Comparison of ENCODE assay signal across 13 mouse cellular contexts in genomic region chr7:101965606-101966005, GRCm38 (mm10). TPM values are rescaled to one million over a fixed set of nuclear protein-coding genes. Genes with fewer than 3 reads are reported as not detected.
A peak's percentile ranks its signal among the peaks of the same experiment; 100 is the strongest.
DNase-seq lines count a peak whose midpoint lies in the region; ATAC-seq and TF ChIP-seq lines count a peak whose summit lies in the region.
"Had no signal": no experiment of that assay in that cellular context is flagged by ENCODE, and none has a peak within 500 bp of the region (broad histone marks: within the 10 kb centered on the region; RNA-seq: fewer than 3 reads in every experiment).

No protein-coding gene starts in this region.

- no peaks in the 10 kb centered on the region for H3K9me3 ChIP-seq in CH12.LX (replicated peaks; ENCODE audit: low read length)
- H3K9me3 ChIP-seq in intestine, embryonic 15.5 days, result no peaks in the 10 kb centered on the region
- H3K9me3 ChIP-seq: limb, embryonic 13.5 days had no signal

- TF ChIP-seq RAD21 in CH12.LX (IDR thresholded peaks at IDR 0.05; ENCODE audit: low read depth, low read length), result no peak

- H3K4me2 ChIP-seq in CH12.LX (ENCODE audit: insufficient read depth, low read depth, poor library complexity, severe bottlenecking), result no peak overlapping the region
- no peak overlapping the region for H3K4me2 ChIP-seq in intestine, embryonic 15.5 days (replicated peaks)
- H3K4me2 ChIP-seq: limb, embryonic 13.5 days; midbrain, embryonic 11.5 days had no signal

- in situ Hi-C loops in CH12.LX (cut with MboI; ENCODE audit: low pct_ligation_motif_present, low pct_unique_long_range_greater_than_20kb, low sequenced_read_pairs), result no loop called here

- dilution Hi-C loops in CH12.LX (cut with MboI; ENCODE audit: extremely low pct_ligation_motif_present, extremely low pct_unique_long_range_greater_than_20kb, low sequenced_read_pairs), result no loop called here

- peaks cover 0 to 57% of the 10 kb centered on the region in 2 experiments; a peak in 3 of 4 replicates for H3K4me1 ChIP-seq in CH12.LX (ENCODE audit: control insufficient read depth in 1 of 2, insufficient read depth in 2 of 2)
- H3K4me1 ChIP-seq in intestine, embryonic 15.5 days (replicated peaks), result peaks cover 13% of the 10 kb centered on the region

- no peaks in the 10 kb centered on the region for H3K27me3 ChIP-seq in CH12.LX (replicated peaks)
- H3K27me3 ChIP-seq in intestine, embryonic 15.5 days (replicated peaks), result no peaks in the 10 kb centered on the region
- H3K27me3 ChIP-seq: limb, embryonic 13.5 days had no signal

- no peaks in the 10 kb centered on the region for H3K36me3 ChIP-seq in CH12.LX (replicated peaks in 1 of 2; ENCODE audit: control insufficient read depth in 1 of 2, insufficient read depth in 1 of 2, low read length in 1 of 2)
- no peaks in the 10 kb centered on the region for H3K36me3 ChIP-seq in intestine, embryonic 15.5 days
- H3K36me3 ChIP-seq: limb, embryonic 13.5 days had no signal

- no peak overlapping the region for H3K9ac ChIP-seq in CH12.LX (ENCODE audit: insufficient read depth, low read depth)
- no peak overlapping the region for H3K9ac ChIP-seq in intestine, embryonic 15.5 days
- H3K9ac ChIP-seq: limb, embryonic 13.5 days had no signal

- peak; percentile 43 for DNase-seq in CD4-positive, CD25-positive, alpha-beta regulatory T cell, adult 2 months (ENCODE audit: low read depth, low spot score)
- DNase-seq in CH12.LX (ENCODE audit: extremely low read depth), result peak; percentile 27
- DNase-seq in gastrocnemius, adult 8-10 months (ENCODE audit: low spot score in 2 of 2), result no peak
- DNase-seq in kidney, postnatal 25 days, result no peak
- DNase-seq: gastrocnemius, postnatal 36 days; heart, postnatal 14 days had no signal

- TF ChIP-seq EP300 in CH12.LX (IDR thresholded peaks at IDR 0.05; ENCODE audit: low read length), result no peak

- H3K27ac ChIP-seq in CH12.LX (ENCODE audit: insufficient read depth, low read depth), result no peak overlapping the region
- no peak overlapping the region for H3K27ac ChIP-seq in intestine, embryonic 15.5 days
- H3K27ac ChIP-seq: limb, embryonic 13.5 days had no signal

- no peak for ATAC-seq in CD4-positive, CD25-positive, alpha-beta regulatory T cell, adult 4 months
- ATAC-seq in erythroblast, adult 5-6 weeks (replicated peaks; ENCODE audit: low FRiP score, poor library complexity, severe bottlenecking), result peak; percentile 73
- peak; percentile 50; the same call in 1 of the 2 replicates for ATAC-seq in megakaryocyte, adult 5-6 weeks (ENCODE audit: poor library complexity, severe bottlenecking)
- no peak for ATAC-seq in intestine, embryonic 15.5 days
- ATAC-seq: intestine, embryonic 16.5 days had no signal

- H3K4me3 ChIP-seq in CH12.LX (replicated peaks in 1 of 3; ENCODE audit: low read depth in 2 of 3, low read length in 2 of 3, poor library complexity in 1 of 3), result no peak overlapping the region
- H3K4me3 ChIP-seq in intestine, embryonic 15.5 days (replicated peaks), result no peak overlapping the region
- H3K4me3 ChIP-seq: limb, embryonic 13.5 days had no signal

- 49% methylated on average over 2 of the region's 2 CpGs for WGBS in intestine, embryonic 15.5 days

- no peak for TF ChIP-seq POLR2A in CH12.LX (IDR thresholded peaks at IDR 0.05; ENCODE audit: low read depth, low read length)

- no peak for TF ChIP-seq CTCF in CH12.LX (conservative IDR thresholded peaks at IDR 0.05 in 1 of 2, IDR thresholded peaks at IDR 0.05 in 1 of 2; ENCODE audit: low read depth in 2 of 2, low read length in 2 of 2)

- no peaks in the 10 kb centered on the region; the same call in 1 of the 2 replicates for H3K79me2 ChIP-seq in CH12.LX (replicated peaks; ENCODE audit: control insufficient read depth, extremely low read depth, insufficient read depth, poor library complexity, severe bottlenecking)

TF ChIP-seq in CH12.LX, 34 proteins besides CTCF, POLR2A, EP300 and RAD21:
- no peak for TF ChIP-seq POLR2AphosphoS2 (IDR thresholded peaks at IDR 0.05; ENCODE audit: low read depth, low read length)
- no peak for TF ChIP-seq ZKSCAN1 (IDR thresholded peaks at IDR 0.05; ENCODE audit: borderline replicate concordance, low read depth, low read length)
- no peak for TF ChIP-seq E2F4 (IDR thresholded peaks at IDR 0.05; ENCODE audit: insufficient replicate concordance, low read depth, low read length)
- TF ChIP-seq MXI1 (IDR thresholded peaks at IDR 0.05; ENCODE audit: low read depth, low read length), result no peak
- TF ChIP-seq ZMIZ1 (IDR thresholded peaks at IDR 0.05; ENCODE audit: low read depth, low read length), result no peak
- no peak for TF ChIP-seq CHD1 (IDR thresholded peaks at IDR 0.05; ENCODE audit: low read depth, low read length)
- no peak for TF ChIP-seq GABPA (IDR thresholded peaks at IDR 0.05; ENCODE audit: insufficient replicate concordance, low read depth, low read length)
- TF ChIP-seq KAT2A (IDR thresholded peaks at IDR 0.05; ENCODE audit: insufficient replicate concordance, low read length), result no peak
TF ChIP-seq in CH12.LX: peak in this region for 0.

RNA-seq across cellular contexts. Expression of gene Numa1, which starts 31.7 kb away (rescaled TPM):
- 10 to 100 TPM; 66.0 to 83.2 TPM for polyA plus RNA-seq in CD4-positive, CD25-positive, alpha-beta regulatory T cell, adult 4 months (2017; shearing (Covaris generic))
- total RNA-seq in CH12.LX (2012; rRNA removed), result 56.4 and 57.6 TPM in 2 replicates
- total RNA-seq in CH12.LX (2014; rRNA removed), result 38.0 and 38.2 TPM in 2 replicates
- polyA plus RNA-seq in CH12.LX (2012; ENCODE audit: insufficient read length, low read depth), result 75.7 and 79.5 TPM in 2 replicates
- 22.3 and 42.0 TPM in 2 replicates for total RNA-seq in erythroblast, adult 5-6 weeks (2015; ENCODE audit: low replicate concordance)
- 64.5 and 110 TPM in 2 replicates for total RNA-seq in erythroblast, adult 5-6 weeks (2017; ENCODE audit: low replicate concordance)
- total RNA-seq in megakaryocyte, adult 5-6 weeks (2015), result 71.4 and 82.2 TPM in 2 replicates
- total RNA-seq in megakaryocyte, adult 5-6 weeks (2017), result 122 and 139 TPM in 2 replicates
- 54.6 and 55.5 TPM in 2 replicates for polyA plus RNA-seq in intestine, embryonic 15.5 days (2015; fragmentation: Nextera tagmentation; extraction: Ambion mirVana)
- total RNA-seq in gastrocnemius, adult 8-10 months (2022), result 10 to 100 TPM; 46.9 to 56.4 (median 51.8) TPM

RNA-seq across cellular contexts. Expression of gene Lrrc51, which starts 31.9 kb away (rescaled TPM):
- 1 to 10 TPM; 4.8 to 6.1 TPM for polyA plus RNA-seq in CD4-positive, CD25-positive, alpha-beta regulatory T cell, adult 4 months (2017; shearing (Covaris generic))
- total RNA-seq in CH12.LX (2012; rRNA removed) (3.9 and 5.6 TPM in 2 replicates), CH12.LX (2014; rRNA removed) (5.2 and 6.6 TPM in 2 replicates)
- polyA plus RNA-seq in CH12.LX (2012; ENCODE audit: insufficient read length, low read depth), result 3.2 and 4.9 TPM in 2 replicates
- not detected in 2 replicates for total RNA-seq in erythroblast, adult 5-6 weeks (2015; ENCODE audit: low replicate concordance)
- total RNA-seq in erythroblast, adult 5-6 weeks (2017; ENCODE audit: low replicate concordance), result not detected in 2 replicates
- 0.82 and 1.1 TPM in 2 replicates for total RNA-seq in megakaryocyte, adult 5-6 weeks (2015)
- 0.70 TPM in 1 of 2 replicates, not detected in the other for total RNA-seq in megakaryocyte, adult 5-6 weeks (2017)
- polyA plus RNA-seq in intestine, embryonic 15.5 days (2015; fragmentation: Nextera tagmentation; extraction: Ambion mirVana), result 6.7 and 9.2 TPM in 2 replicates
- total RNA-seq in gastrocnemius, adult 8-10 months (2022), result 1 to 10 TPM; 3.0 to 4.3 (median 3.8) TPM

RNA-seq across cellular contexts. Expression of gene Il18bp, which starts 52.9 kb away (rescaled TPM):
- 1 to 10 TPM; 4.5 to 5.7 TPM for polyA plus RNA-seq in CD4-positive, CD25-positive, alpha-beta regulatory T cell, adult 4 months (2017; shearing (Covaris generic))
- total RNA-seq in CH12.LX (2012; rRNA removed), result 1.9 and 2.6 TPM in 2 replicates
- total RNA-seq in CH12.LX (2014; rRNA removed), result 1.7 and 1.9 TPM in 2 replicates
- polyA plus RNA-seq in CH12.LX (2012; ENCODE audit: insufficient read length, low read depth), result 2.9 and 3.3 TPM in 2 replicates
- 7.7 TPM in 1 of 2 replicates, not detected in the other for total RNA-seq in erythroblast, adult 5-6 weeks (2015; ENCODE audit: low replicate concordance)
- 5.4 and 9.0 TPM in 2 replicates for total RNA-seq in erythroblast, adult 5-6 weeks (2017; ENCODE audit: low replicate concordance)
- 8.8 and 11.1 TPM in 2 replicates for total RNA-seq in megakaryocyte, adult 5-6 weeks (2015)
- total RNA-seq in megakaryocyte, adult 5-6 weeks (2017), result 4.9 and 5.4 TPM in 2 replicates
- 2.3 and 2.8 TPM in 2 replicates for polyA plus RNA-seq in intestine, embryonic 15.5 days (2015; fragmentation: Nextera tagmentation; extraction: Ambion mirVana)
- 1 to 10 TPM in 3 of 4 experiments, under 1 TPM in 1; 0.82 to 2.7 (median 1.7) TPM for total RNA-seq in gastrocnemius, adult 8-10 months (2022)

RNA-seq across cellular contexts. Expression of gene Tomt, which starts 59.4 kb away (rescaled TPM):
- polyA plus RNA-seq in CD4-positive, CD25-positive, alpha-beta regulatory T cell, adult 4 months (2017; shearing (Covaris generic)), result not detected
- total RNA-seq in CH12.LX (2012; rRNA removed), result 1.1 and 1.4 TPM in 2 replicates
- 0.07 and 0.22 TPM in 2 replicates for total RNA-seq in CH12.LX (2014; rRNA removed)
- 1.3 TPM in 2 replicates for polyA plus RNA-seq in CH12.LX (2012; ENCODE audit: insufficient read length, low read depth)
- total RNA-seq in erythroblast, adult 5-6 weeks (2015; ENCODE audit: low replicate concordance), result not detected in 2 replicates
- 0.56 TPM in 1 of 2 replicates, not detected in the other for total RNA-seq in erythroblast, adult 5-6 weeks (2017; ENCODE audit: low replicate concordance)
- 0.11 TPM in 1 of 2 replicates, not detected in the other for total RNA-seq in megakaryocyte, adult 5-6 weeks (2015)
- 0.07 TPM in 1 of 2 replicates, not detected in the other for total RNA-seq in megakaryocyte, adult 5-6 weeks (2017)
- 0.29 and 0.38 TPM in 2 replicates for polyA plus RNA-seq in intestine, embryonic 15.5 days (2015; fragmentation: Nextera tagmentation; extraction: Ambion mirVana)
- total RNA-seq in gastrocnemius, adult 8-10 months (2022), result not detected
- total RNA-seq: gastrocnemius, postnatal 36 days; heart, postnatal 14 days had no signal

RNA-seq across cellular contexts. Expression of gene Lamtor1, which starts 59.9 kb away (rescaled TPM):
- polyA plus RNA-seq in CD4-positive, CD25-positive, alpha-beta regulatory T cell, adult 4 months (2017; shearing (Covaris generic)), result 100 to 1,000 TPM; 104 to 141 TPM
- total RNA-seq in CH12.LX (2012; rRNA removed) (68.6 and 77.9 TPM in 2 replicates), CH12.LX (2014; rRNA removed) (80.7 and 86.2 TPM in 2 replicates)
- polyA plus RNA-seq in CH12.LX (2012; ENCODE audit: insufficient read length, low read depth), result 107 and 124 TPM in 2 replicates
- total RNA-seq in erythroblast, adult 5-6 weeks (2015; ENCODE audit: low replicate concordance), result 35.0 and 36.6 TPM in 2 replicates
- total RNA-seq in erythroblast, adult 5-6 weeks (2017; ENCODE audit: low replicate concordance), result 26.2 and 28.0 TPM in 2 replicates
- 137 and 160 TPM in 2 replicates for total RNA-seq in megakaryocyte, adult 5-6 weeks (2015)
- 127 and 128 TPM in 2 replicates for total RNA-seq in megakaryocyte, adult 5-6 weeks (2017)
- 184 and 199 TPM in 2 replicates for polyA plus RNA-seq in intestine, embryonic 15.5 days (2015; fragmentation: Nextera tagmentation; extraction: Ambion mirVana)
- total RNA-seq in gastrocnemius, adult 8-10 months (2022), result 100 to 1,000 TPM in 1 of 4 experiments, 10 to 100 TPM in 3; 92.8 to 102 (median 96.2) TPM

Comparison
In these comparisons a context has a peak if more than half of its experiments do, and no peak if none do; other contexts are left out.
1. DNase-seq: peak in CD4-positive, CD25-positive, alpha-beta regulatory T cell, adult 2 months (single experiment) and CH12.LX (single experiment); none in gastrocnemius, adult 8-10 months (0 of 2) and kidney, postnatal 25 days (0 of 2).
2. ATAC-seq: peak in erythroblast, adult 5-6 weeks (single experiment) and megakaryocyte, adult 5-6 weeks (single experiment); none in CD4-positive, CD25-positive, alpha-beta regulatory T cell, adult 4 months (single experiment) and intestine, embryonic 15.5 days (single experiment).